Mouse (Mus musculus): Measurements from ENCODE around the gene Sgk1. TPM values are rescaled to one million over a fixed set of nuclear protein-coding genes. Genes with fewer than 3 reads are reported as not detected.

Sgk1 gene
- polyA plus RNA-seq (2015; fragmentation: Nextera tagmentation; extraction: Ambion mirVana) = 40.8 and 45.1 TPM in 2 replicates

DNA sequence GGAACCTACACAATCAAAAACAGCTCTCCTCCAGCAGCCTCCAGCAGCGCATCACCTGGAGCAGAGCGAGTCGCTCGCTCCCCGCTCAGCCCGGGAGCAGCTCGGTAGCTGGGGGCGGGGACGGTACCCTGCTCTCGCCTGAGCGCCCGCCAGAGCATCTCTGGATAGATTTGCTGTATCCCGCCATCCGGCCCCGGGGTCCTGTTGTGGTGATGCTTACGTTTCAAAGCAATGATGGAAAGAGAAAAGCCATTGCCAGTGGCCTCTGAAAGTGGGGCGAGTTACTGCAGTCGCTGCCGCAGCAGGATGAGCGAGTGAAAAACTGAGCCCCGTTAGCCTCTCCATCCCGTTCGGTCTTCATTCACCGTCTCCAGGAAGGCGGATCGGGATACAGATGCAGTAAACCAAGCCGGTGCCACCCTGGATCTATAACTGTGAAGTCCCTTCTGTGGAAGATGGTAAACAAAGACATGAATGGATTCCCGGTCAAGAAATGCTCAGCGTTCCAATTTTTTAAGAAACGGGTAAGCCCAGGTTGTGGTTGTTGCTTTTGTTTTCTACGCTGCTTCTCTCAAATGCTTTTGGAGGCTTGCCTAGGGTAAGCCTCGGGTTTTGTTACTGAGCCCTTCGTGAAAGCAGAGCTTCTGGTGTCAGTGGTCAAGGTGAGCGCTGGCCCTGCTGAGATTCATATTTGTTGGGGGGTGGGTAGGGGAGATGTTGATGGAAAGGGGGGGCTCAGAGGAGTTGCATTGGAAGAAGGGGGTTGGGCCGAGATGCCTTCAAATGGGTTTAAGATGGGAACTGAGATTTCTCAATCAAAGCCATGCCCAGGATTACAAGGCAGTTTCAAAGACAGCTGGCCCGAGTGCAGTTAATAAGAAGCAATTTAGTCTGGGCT lies at the start of gene Sgk1:
Gene Sgk1, plus strand, starts transcription at position 1 of the 898 bp plus-strand sequence.
- Histone ChIP-seq H3K4me1 (peaks cover 26% of the 10 kb centered on the region), H3K9ac (peak within 1 kb of the TSS; percentile 74)

DNA sequence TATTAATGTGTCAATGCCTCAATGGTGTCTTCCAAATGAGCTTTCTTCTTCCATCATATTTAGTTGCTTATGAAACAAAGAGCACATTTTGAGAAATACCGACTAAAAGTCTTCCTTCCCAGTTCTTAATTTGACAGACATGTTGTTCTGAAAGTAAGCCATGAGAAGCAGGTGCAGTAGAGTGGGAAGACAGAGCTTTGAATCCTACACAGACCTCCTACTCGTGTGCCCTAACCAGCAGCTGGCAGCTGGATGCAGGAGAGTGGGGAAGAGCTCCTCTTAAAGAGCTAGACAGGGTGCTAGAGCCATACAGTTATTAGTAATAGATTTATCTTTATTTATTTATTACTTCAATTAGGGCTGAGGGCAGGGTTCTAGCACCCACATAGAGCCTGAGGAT lies 49.7 kb upstream of the Sgk1 start:
- 75% methylated on average over 2 of the region's 2 CpGs for WGBS
- no peak overlapping the region for H3K27ac ChIP-seq
- no peak overlapping the region for H3K9ac ChIP-seq
- no peak overlapping the region for H3K4me3 ChIP-seq
- peaks cover 12% of the 10 kb centered on the region for H3K4me1 ChIP-seq
- H3K36me3 ChIP-seq (replicated peaks) = no peaks in the 10 kb centered on the region
- H3K9me3 ChIP-seq = no peaks in the 10 kb centered on the region
- no peak for ATAC-seq (replicated peaks)
- H3K27me3 ChIP-seq (replicated peaks) = no peaks in the 10 kb centered on the region
- H3K4me2 ChIP-seq = no peak overlapping the region

More for the DNA sequence above, at the start of gene Sgk1:
- Histone ChIP-seq H3K27ac (peak within 1 kb of the TSS; percentile 94), H3K9me3 (no peaks in the 10 kb centered on the region), H3K27me3 (replicated peaks) (no peaks in the 10 kb centered on the region), H3K36me3 (replicated peaks) (no peaks in the 10 kb centered on the region), H3K4me2 (peak within 1 kb of the TSS; percentile 68), H3K4me3 (peak within 1 kb of the TSS; percentile 58)
- 1% methylated on average over 36 of the region's 36 CpGs for WGBS
- ATAC-seq (replicated peaks) = peak; percentile 92

DNA sequence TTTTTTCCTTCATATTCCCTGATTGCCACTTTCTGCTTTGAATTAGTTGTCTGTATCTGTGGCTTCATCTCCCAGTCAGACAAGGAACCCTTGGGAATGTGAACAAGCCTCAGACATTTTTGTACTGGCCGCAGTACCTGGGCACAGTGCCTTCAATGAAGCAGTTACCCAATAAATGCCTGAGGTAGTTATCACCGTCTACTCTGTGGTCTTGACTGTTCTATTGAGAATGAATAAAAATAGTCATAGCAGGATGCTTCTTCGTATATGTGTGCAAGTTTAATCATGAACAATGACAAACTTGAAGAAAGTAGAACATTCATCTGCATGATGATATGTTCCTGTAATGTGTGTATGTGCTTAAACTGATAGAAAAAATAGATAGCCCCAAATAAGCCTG lies 48.2 kb upstream of the Sgk1 start:
- no peak for ATAC-seq (replicated peaks)
- no peaks in the 10 kb centered on the region for H3K36me3 ChIP-seq (replicated peaks)
- H3K4me2 ChIP-seq = no peak overlapping the region
- no peak overlapping the region for H3K27ac ChIP-seq
- no peak overlapping the region for H3K4me3 ChIP-seq
- no peak overlapping the region for H3K9ac ChIP-seq
- H3K4me1 ChIP-seq = peaks cover 10% of the 10 kb centered on the region
- no peaks in the 10 kb centered on the region for H3K27me3 ChIP-seq (replicated peaks)
- no peaks in the 10 kb centered on the region for H3K9me3 ChIP-seq
- 90% methylated on average over 3 of the region's 3 CpGs for WGBS

DNA sequence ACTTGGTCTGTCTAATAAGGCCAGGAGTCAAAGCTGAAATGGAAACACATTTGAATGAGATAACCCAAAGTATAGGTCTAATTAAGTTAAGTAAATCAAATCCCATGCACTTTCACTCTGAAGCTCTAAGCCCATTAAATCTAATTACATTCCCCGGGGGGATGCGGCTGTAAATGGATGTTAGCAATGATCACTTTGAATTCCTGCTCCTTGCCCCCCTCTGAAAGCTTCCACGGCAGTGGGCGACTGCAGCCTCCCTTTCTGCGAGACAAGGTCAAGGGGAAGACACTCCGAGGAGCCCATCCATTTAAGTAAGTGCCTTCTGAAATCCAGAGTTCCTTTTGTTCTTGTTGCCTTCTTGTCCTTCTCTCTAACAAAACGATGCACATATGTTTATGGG lies 46.9 kb upstream of the Sgk1 start:
- no peaks in the 10 kb centered on the region for H3K9me3 ChIP-seq
- no peaks in the 10 kb centered on the region for H3K4me1 ChIP-seq
- 54% methylated on average over 7 of the region's 7 CpGs for WGBS
- no peak overlapping the region for H3K4me3 ChIP-seq
- H3K9ac ChIP-seq = no peak overlapping the region
- no peak overlapping the region for H3K27ac ChIP-seq
- no peak for ATAC-seq (replicated peaks)
- no peak overlapping the region for H3K4me2 ChIP-seq
- no peaks in the 10 kb centered on the region for H3K36me3 ChIP-seq (replicated peaks)
- H3K27me3 ChIP-seq (replicated peaks) = no peaks in the 10 kb centered on the region

DNA sequence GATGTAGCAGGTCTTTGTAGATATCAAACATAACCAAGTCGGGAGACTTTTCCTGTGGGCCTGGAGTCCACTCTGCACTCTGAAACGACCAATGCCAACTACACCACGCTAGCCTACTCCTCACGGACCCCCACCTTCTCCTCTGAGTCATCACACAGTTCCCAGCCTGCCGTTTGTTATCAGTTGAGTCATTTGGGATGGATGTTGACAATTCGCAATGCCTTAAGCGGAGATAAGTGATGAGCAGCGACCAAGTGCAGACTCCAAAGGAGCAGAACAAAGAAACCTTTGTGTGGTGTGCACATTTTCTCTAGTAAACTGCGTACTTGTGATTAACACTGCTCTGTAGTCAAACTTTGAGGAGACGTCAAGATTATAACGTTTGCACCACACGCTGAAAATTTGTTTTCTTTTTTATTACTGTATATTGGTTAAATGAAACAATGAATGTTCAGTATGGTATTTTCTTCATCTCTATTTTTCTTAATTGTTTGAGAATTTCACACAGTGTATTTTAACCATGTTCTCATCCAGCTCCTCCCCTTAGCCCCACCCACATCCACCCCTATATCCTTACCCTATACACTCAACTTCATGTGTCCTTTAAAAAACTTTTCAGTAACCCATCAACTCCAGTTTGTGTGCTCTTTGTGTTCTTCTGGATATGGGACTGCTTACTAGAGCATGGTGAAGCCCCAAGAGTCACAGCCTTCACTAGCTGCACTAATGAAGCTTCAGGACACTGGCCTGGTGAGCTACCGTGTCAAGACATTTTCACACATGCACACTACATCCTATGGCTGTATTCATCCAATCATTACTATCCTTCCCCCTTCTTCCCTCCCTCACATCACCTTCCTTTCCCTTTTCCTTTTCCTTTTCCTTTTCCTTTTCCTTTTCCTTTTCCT lies 42.5 kb upstream of the Sgk1 start:
- 82% methylated on average over 13 of the region's 13 CpGs for WGBS
- ATAC-seq (replicated peaks) = no peak
- H3K27ac ChIP-seq = no peak overlapping the region

DNA sequence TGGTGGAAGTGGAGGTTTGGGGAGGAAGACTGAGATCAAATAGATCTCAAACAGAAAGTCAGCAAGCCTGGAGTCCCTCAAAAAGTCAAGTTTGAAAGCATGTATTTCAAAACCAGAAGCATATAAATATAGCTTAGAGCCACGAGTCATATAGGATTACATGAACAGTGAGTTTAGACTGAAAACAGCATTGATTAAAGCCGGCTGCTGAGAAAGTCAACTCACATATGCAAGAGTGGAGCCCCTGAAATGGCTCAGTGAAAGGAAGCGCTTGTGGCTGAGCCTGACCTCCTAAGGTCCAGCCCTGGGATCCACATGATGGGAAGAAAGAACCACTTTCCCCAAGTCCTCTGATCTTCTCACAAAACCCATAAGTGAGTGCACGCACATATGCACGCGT lies 38.7 kb upstream of the Sgk1 start:
- Histone ChIP-seq H3K4me2 (no peak overlapping the region), H3K9ac (no peak overlapping the region), H3K4me3 (no peak overlapping the region), H3K4me1 (no peaks in the 10 kb centered on the region), H3K36me3 (replicated peaks) (no peaks in the 10 kb centered on the region), H3K27me3 (replicated peaks) (no peaks in the 10 kb centered on the region), H3K9me3 (no peaks in the 10 kb centered on the region), H3K27ac (no peak overlapping the region)
- WGBS = 91% methylated on average over 6 of the region's 6 CpGs
- ATAC-seq (replicated peaks) = no peak

More for the DNA sequence above, 42.5 kb upstream of the Sgk1 start:
- Histone ChIP-seq H3K27me3 (replicated peaks) (no peaks in the 10 kb centered on the region), H3K4me2 (no peak overlapping the region), H3K9ac (no peak overlapping the region), H3K9me3 (no peaks in the 10 kb centered on the region), H3K4me3 (no peak overlapping the region), H3K4me1 (no peaks in the 10 kb centered on the region), H3K36me3 (replicated peaks) (no peaks in the 10 kb centered on the region)

DNA sequence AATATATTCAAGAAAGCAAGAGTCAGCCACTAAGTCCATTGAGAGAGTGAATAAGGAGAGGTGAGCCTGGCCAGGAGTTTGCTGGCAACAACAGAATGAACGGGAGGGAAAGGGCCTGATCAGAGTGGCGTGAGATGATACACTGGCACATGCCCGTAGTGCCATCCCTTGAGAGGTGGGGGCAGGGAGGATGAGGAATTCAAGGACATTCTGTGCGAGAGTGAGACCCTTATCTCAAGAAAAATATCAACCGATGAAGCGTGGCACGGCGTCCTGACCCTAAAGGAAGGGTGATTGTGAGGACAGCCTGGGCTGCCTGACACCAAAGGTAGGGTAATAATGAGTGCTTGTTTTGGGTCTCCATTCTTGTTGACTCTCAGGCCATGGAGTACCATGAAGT lies 38.1 kb upstream of the Sgk1 start:
- Histone ChIP-seq H3K27ac (no peak overlapping the region), H3K4me1 (no peaks in the 10 kb centered on the region), H3K9ac (no peak overlapping the region), H3K4me3 (no peak overlapping the region), H3K27me3 (replicated peaks) (no peaks in the 10 kb centered on the region), H3K36me3 (replicated peaks) (no peaks in the 10 kb centered on the region), H3K4me2 (no peak overlapping the region), H3K9me3 (no peaks in the 10 kb centered on the region)
- WGBS = 88% methylated on average over 8 of the region's 8 CpGs
- no peak for ATAC-seq (replicated peaks)

DNA sequence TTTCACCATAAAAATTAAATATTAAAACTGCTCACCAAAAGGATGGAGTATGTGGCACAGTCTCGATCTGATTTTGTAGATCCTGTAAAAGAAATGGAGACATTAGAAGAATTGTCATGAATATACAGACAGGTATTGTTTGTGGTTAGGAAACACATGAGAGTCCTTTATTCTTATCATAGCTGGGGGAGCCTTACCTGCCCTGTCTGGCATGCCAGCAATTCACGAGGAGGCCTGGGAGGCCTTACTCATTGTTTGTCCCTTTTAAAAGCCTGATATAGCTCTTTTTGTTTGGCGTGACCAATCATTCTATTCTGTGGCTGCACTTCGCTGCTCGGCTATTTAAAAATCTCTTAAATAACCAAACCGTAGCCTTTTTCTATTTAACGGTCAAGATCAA lies 37.6 kb upstream of the Sgk1 start:
- Histone ChIP-seq H3K27ac (no peak overlapping the region), H3K9me3 (no peaks in the 10 kb centered on the region), H3K4me2 (no peak overlapping the region), H3K27me3 (replicated peaks) (no peaks in the 10 kb centered on the region), H3K4me1 (no peaks in the 10 kb centered on the region), H3K9ac (no peak overlapping the region), H3K36me3 (replicated peaks) (no peaks in the 10 kb centered on the region), H3K4me3 (no peak overlapping the region)
- WGBS = 38% methylated on average over 7 of the region's 7 CpGs
- no peak for ATAC-seq (replicated peaks)

DNA sequence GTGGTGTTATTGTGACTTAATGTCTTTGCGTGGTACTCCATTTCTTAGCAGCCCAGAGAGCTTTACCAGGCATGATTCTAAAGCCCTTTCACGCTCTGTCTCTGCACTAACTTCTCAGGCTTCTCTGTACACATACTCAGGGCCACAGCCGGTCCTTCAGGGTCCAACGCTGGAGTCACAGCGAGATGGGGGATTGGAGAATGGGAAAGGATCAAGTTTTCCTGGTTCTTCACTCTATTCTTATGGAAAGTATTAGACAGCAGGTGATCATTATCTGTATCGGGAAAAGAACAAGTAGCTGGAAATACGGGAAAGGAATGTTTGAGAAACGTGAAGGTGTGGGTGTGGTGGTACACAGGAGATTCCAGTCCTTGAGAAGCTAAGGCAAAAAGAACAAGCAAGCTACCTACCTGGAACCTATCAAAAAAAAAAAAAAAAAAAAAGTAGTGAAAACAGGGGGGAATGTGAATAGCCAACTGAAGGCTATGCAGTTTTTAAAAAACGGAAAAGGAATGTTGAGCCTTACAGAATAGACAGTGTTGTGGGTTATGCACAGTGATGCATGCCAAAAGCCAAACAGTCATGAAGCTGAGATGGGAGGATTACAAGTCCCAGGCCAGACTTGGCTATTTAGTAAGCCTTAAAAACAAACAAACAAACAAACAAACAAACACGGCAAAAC lies 36.2 kb upstream of the Sgk1 start:
- Histone ChIP-seq H3K4me1 (no peaks in the 10 kb centered on the region), H3K9me3 (no peaks in the 10 kb centered on the region), H3K4me3 (no peak overlapping the region), H3K9ac (no peak overlapping the region), H3K27ac (no peak overlapping the region), H3K27me3 (replicated peaks) (no peaks in the 10 kb centered on the region), H3K4me2 (no peak overlapping the region), H3K36me3 (replicated peaks) (no peaks in the 10 kb centered on the region)
- WGBS = 71% methylated on average over 10 of the region's 10 CpGs
- no peak for ATAC-seq (replicated peaks)

DNA sequence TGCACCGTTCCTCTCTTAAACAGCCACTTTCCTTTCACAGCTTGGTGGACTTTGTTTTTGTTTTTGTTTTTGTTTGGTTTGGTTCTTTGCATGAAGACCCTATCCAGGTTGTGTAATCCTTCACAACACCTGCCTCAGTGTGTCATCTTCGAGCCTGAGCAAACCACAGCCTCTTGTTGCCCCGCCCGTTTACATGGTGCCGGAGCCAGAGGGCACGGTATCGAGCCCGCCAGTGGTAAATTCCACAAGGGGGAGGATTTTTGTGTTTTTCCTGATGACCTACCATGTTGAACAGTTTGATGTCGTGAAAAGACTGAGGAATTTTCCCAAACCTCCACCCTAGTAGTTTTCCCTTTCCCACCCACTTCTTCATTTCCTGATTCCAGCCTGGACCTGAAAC lies 35.6 kb upstream of the Sgk1 start:
- 94% methylated on average over 9 of the region's 9 CpGs for WGBS
- no peaks in the 10 kb centered on the region for H3K27me3 ChIP-seq (replicated peaks)
- no peaks in the 10 kb centered on the region for H3K9me3 ChIP-seq
- H3K27ac ChIP-seq = no peak overlapping the region
- no peak for ATAC-seq (replicated peaks)
- no peak overlapping the region for H3K4me2 ChIP-seq
- no peaks in the 10 kb centered on the region for H3K36me3 ChIP-seq (replicated peaks)
- no peaks in the 10 kb centered on the region for H3K4me1 ChIP-seq
- no peak overlapping the region for H3K4me3 ChIP-seq
- no peak overlapping the region for H3K9ac ChIP-seq

DNA sequence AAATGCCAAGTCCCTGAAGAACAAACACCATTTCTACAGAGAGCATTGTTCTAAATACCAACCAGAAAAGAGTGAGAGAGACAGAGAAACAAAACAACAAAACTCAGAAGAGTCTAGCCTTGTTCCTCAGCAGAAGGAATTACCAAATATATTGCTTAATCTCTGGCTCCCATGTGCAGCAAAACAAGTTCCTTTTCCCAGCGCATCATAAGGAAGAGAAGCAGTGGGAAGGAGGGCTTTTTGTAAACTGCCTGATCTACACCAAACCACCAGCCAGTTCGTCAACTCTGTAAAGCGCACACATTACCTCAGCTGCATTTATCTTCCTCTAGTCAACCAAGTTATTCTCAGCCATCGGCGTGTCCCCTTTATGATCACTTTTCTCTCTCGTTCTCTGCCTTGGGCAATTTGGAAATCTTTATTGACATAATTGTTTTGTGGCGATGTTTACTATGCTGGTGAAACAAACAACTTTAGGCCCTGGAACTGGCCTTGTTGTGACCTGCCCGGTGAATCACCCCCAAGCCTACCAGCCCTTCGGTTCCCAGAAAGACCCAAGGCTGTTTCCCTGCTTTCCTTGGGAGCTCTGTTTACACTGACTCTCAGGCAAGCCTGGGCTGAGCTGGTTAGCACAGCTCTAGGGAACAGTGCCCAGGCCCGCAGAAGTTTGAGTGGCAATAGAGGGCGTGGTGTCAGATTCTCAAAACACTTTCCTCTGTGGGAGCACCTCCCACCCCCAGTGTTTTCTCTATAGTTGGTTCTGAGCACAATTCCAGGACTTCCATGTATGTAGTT lies 34.8 kb upstream of the Sgk1 start:
- Histone ChIP-seq H3K27ac (no peak overlapping the region), H3K27me3 (replicated peaks) (no peaks in the 10 kb centered on the region), H3K4me3 (no peak overlapping the region), H3K36me3 (replicated peaks) (no peaks in the 10 kb centered on the region), H3K9me3 (no peaks in the 10 kb centered on the region), H3K4me2 (no peak overlapping the region), H3K9ac (no peak overlapping the region), H3K4me1 (no peaks in the 10 kb centered on the region)
- WGBS = 93% methylated on average over 11 of the region's 11 CpGs
- no peak for ATAC-seq (replicated peaks)

All from midbrain, embryonic 15.5 days (tissue).